Mouse (Mus musculus) lung, adult 2 months (tissue): ENCODE results near the gene Ptger1.

Source experiments
- CTCF ChIP-seq: fragments of 200-500 bp; IDR thresholded peaks from 2 replicates; pipeline ENCODE4 v1.5.1; 2011; ENCODE audit warnings: mild to moderate bottlenecking, low read length, control low read depth; ENCODE audit not compliant: insufficient read depth
- POLR2A ChIP-seq: fragments of 200-500 bp; IDR thresholded peaks from 2 replicates; pipeline ENCODE4 v1.6.1; 2011; ENCODE audit warnings: low read depth, mild to moderate bottlenecking, control low read depth, low read length, borderline replicate concordance; ENCODE audit errors: extremely low read depth

GRCm38 (mm10) chr8:83684517-83684916, 18.0 kb downstream of the Ptger1 start:
- no peak for TF ChIP-seq CTCF
- TF ChIP-seq POLR2A: no peak
